Mouse (Mus musculus): ENCODE measurements around the gene Afdn.

Gene Afdn

DNA sequence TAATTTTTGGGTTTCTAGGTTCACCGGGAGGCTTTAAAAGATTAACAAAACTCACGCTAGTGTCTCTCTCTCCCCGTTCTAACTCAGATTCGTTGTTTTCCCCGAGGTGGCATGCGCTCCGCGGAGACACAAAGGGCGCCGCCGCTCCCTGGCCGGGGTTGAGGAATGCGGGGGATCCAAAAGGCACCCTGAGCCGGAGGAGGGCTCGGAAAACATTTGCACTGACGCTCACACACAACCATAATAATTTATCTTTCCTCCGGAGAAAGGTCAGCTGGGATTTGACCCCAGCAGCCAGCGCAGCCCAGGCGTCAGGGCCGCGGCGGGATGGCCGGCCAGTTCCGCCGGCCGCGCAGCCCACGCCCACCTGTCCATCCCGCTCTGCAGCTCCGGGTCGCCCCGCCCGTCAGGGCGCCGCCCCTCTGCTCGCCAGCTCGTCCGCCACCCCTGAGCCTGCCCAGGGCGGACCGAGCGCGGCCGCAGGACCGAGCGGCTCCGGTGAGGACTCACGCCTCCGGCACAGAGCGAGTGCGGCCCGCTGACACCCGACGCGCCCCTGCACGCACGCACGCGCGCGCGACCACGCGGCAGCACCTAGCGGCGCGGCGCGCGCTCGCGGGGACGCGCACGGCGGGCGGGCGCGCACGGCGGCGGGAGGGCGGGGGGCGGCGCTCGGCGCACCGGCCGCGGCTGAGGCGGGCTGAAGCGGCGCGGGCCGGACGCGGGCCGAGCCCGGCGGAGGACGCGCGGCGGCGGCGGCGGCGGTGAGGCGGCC lies at the start of gene Afdn:
Gene Afdn, plus strand, starts transcription at position 687 of the 775 bp plus-strand sequence.
- peak; percentile 88 for DNase-seq (ENCODE audit: low spot score)

GRCm38 (mm10) chr17:13711173-13711572 lies 49.2 kb upstream of the Afdn start:
- no peak for DNase-seq (ENCODE audit: low spot score)

DNA sequence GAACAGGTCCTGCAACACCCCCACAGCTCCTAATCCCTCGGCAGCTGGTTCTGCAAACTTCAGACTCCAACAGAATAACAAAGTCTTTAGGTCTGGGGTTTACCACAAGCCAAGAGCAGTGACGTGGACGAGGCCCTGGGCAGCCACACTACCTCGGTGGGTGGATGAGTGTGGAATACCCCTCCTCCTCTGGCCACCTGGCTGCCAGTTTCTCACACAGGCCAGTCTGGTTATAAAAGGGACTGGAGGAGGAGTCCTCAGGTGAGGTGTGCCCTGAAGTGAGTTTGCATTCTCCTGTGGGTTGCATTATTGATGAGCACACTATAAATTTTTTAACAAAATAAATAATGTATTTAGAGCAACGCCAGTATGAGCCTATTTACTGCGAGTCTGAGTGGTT lies 48.2 kb upstream of the Afdn start:
- DNase-seq (ENCODE audit: low spot score), result no peak

- no peak for DNase-seq (ENCODE audit: low spot score)
Observed at GRCm38 (mm10) chr17:13712518-13712917, 47.8 kb upstream of the Afdn start.

GRCm38 (mm10) chr17:13714128-13714527 lies 46.2 kb upstream of the Afdn start:
- DNase-seq (ENCODE audit: low spot score), result no peak

DNA sequence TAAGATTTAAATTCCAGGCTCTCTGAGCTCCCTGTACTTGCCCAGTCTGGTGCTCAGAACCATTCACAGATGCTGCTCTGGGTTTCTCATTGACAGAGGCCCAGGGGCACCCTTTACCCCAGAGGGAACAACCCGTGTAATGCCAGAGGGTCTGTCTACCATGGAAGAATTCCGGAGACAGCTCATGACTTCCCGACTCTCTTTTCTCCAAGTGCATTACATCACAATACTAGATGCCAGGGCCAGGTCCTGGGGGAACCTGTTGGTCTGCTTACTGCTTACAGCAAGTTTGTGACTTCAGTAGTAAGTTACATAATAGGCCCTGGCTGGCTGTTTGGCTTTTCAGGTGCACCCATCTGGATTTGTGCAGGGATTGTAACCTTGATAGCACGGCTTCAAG lies 45.7 kb upstream of the Afdn start:
- no peak for DNase-seq (ENCODE audit: low spot score)

DNA sequence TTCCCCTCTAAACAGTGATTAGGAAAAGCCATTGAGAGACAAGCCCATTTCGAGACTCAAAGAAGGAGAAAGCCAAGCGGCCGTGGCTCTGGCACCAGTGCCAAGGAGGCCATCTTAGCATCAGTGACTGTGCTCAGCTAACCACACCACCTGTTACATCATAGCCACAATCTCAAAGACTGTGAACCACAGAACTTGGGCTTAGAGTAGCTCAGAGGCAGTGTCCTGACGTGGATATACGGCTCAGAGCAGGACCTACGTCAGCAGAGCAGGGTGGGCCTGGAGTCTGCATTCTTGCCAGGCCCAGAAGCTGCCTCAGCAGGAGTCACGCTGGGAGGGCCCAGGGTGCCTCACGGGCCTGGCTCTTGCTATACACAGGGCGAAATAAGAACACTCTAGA lies 44.8 kb upstream of the Afdn start:
- no peak for DNase-seq (ENCODE audit: low spot score)

- DNase-seq (ENCODE audit: low spot score), result no peak
Observed at GRCm38 (mm10) chr17:13716336-13716735, 44.0 kb upstream of the Afdn start.

DNA sequence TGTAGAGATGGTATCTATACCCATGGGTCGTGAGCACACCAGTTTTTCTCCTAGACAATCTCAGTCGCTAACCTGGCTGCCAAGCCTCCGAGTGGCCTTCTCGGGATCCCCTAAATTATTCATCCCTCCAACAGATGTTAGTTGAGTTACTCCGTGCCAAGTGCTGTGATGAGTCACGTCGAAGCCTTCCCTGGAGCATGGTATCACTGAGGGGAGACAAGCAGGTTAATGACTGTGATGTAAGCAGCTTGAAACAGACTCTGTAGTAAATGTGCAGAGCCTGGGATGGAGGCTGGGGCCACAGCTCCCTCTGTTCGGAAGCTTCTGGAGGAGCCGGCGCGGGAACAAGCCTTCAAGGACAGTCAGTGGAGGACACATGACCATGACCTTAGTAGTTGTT lies 42.9 kb upstream of the Afdn start:
- DNase-seq (ENCODE audit: low spot score), result no peak

DNA sequence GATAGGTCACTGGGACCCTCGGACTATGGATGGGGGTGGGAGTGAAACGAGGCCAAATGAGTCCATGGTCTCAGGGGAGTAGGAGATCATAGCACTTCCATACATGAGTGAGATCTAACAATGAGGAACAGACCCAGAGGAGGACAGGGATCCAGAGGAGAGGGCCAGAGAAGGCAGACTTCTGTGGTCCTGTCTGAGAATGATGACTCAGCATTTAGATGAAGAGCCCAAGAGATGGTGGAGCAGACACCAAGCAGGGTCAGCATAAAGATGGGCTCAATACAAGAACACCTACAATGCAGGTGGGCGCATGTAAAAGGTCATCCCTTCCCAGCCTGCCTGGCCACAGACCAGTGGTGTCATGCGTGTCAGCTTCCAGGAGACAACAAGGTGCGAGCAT lies 40.2 kb upstream of the Afdn start:
- no peak for DNase-seq (ENCODE audit: low spot score)

DNA sequence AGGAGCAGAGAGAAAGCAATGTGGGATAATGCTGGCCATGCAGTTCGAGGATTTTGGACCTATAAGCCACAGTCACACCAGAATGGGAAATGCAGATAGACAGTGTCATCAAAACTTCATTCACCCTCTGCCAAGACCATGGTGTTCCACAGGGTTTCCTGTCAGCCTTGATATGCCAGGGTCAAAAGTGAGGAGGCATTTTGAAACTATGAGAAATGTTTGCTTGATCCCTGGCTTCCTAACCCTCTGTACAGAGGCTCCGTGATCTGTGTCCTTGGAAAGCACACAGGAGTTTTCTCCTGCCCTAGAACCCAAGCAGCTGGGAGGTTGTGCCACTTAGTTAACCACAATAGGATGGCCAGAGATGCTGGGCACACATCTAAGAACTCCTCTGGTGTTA lies 39.0 kb upstream of the Afdn start:
- no peak for DNase-seq (ENCODE audit: low spot score)

DNA sequence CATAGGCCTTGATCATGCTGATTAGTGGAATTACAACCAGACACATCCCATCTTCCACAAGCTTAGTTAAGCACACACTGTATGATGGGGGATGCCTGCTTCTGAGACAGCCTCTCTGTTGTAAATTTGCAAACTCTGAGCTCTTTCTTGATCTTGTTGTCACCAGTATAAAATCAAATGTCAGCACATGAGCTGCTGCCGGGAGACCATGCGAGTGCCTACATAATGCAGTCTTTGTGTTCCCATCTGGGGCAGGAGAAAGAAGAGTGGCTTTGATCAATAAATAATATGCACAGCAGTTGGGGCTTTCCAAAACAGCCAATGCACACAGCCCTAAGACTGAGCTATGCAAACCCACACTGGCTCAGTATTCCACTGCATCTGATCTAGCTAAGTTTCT lies 37.9 kb upstream of the Afdn start:
- DNase-seq (ENCODE audit: low spot score), result no peak

DNA sequence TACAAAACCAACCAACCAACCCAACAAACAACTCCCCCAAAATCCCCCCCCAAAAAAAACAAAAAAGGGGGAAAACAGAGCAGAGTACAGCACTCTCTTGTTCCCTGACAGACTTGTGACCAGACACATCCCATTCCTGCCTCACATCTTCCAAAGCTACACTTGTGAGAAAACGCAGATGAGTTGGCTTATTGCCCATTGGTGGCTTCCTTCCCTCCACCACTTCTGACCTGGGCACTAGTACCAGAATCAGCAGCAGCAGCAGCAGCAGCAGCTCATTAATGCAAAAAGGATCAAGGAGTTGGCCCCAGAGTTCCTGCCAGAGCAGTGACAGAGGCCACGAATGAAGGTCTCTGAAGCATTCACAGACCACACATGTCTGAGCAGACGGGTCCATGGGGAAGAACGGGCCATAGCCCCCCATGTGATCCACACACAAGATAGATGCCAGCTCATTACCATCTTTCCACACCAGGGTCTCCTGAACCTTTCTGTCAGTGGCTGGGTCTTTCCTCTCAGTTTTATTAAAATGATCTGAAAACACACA lies 35.3 kb upstream of the Afdn start:
- no peak for DNase-seq (ENCODE audit: low spot score)

DNA sequence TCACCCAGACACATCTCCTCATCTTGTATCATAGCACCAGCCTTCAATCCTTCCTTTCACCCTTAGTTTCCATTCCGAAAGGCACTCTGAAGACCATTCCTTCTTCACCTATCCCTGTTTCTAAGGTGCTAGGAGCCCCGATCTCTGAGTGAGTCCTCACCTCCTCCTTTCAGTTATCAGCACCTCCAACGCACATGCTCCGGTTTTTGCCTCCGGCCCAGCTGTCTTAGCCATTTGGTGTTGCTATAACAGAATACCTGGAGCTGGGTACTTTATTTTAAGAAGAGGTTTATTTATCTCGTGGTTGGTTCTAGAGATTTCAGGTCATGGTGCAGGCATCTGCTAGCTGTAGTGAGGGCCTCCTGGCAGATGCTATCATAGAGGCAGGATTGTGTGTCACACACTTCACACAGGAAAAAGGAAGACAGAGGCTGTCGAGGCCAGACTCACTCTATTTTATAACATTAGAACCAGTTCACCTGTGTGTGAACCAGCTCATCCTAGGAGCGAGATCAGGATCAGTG lies 33.4 kb upstream of the Afdn start:
- no peak for DNase-seq (ENCODE audit: low spot score)

- DNase-seq (ENCODE audit: low spot score), result no peak
Observed at GRCm38 (mm10) chr17:13730980-13731726, 29.2 kb upstream of the Afdn start.

GRCm38 (mm10) chr17:13731727-13732112 lies 28.6 kb upstream of the Afdn start:
- no peak for DNase-seq (ENCODE audit: low spot score)

DNA sequence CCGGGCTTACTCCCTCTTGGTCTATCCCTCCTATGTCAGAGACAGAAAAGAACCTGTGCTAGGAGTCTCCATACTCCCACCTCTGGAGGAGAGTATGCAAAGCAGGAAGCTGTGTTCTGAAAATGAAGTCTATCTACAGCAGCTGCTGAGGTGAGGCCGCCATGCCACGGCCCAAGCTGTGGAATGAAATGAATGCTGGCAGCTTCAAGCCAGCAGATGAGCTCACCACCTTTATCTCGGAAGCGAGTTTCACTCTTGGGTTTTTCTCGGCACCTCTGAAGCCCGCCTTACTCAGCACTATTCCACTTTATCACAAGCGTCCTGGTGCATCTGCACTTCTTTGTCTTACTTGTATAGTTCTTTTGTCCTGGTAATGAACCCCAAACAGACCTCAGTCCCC lies 27.7 kb upstream of the Afdn start:
- no peak for DNase-seq (ENCODE audit: low spot score)

DNA sequence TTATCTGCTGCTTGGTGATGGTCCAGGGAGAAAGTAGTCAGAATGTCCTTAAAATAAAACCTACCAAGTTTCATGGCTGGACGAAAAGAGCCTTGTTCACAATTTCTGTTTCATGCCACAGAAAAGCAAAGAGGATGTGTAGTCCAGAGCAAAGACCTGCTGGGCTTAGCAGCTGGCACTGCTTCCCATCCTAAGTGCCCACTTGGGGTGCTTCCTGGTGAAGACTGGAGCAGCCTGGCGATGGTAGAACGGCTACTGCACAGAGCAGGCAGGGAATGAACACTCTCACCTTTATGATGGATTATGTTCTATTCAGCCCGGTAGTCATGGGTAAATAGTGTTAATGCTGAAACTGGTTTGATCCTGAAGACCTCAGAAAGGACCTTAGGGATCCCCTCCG lies 26.4 kb upstream of the Afdn start:
- no peak for DNase-seq (ENCODE audit: low spot score)

- DNase-seq (ENCODE audit: low spot score), result no peak
Observed at GRCm38 (mm10) chr17:13735057-13735456, 25.3 kb upstream of the Afdn start.

DNA sequence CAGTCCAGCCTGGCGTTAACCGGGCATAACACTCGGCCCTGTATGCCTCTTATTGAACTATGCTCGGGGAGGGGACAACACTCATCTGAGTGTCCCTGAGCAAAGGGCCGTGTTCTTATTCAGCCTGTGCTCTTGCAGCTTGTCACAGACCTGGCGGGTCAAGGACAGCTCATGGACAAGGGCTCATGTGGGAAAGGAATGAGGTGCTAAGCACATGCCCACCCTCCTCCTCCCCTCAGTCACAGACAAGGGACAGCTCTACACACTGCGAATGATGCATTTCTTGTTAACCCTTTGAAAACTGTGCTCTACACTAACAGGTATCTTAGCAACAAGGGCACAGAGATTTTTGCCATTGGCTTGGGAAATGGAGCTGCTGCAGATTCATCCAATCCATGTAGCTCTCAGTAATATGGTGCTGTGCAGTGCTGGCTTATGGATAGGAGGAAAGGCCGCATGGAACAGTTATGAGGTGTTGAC lies 24.5 kb upstream of the Afdn start:
- no peak for DNase-seq (ENCODE audit: low spot score)

- no peak for DNase-seq (ENCODE audit: low spot score)
Observed at GRCm38 (mm10) chr17:13737336-13737735, 23.0 kb upstream of the Afdn start.

- no peak for DNase-seq (ENCODE audit: low spot score)
Observed at GRCm38 (mm10) chr17:13738121-13738776, 22.1 kb upstream of the Afdn start.
